Mouse (Mus musculus) fat pad, adult 2 months (tissue): ENCODE results near the gene Zfp39.

ENCODE experiments used
- DNase-seq: peaks from one replicate; pipeline ENCODE4 v3.0.0-alpha.2; 2011; ENCODE audit warnings: low read depth, low spot score; ENCODE audit errors: extremely low read depth

Zfp39 gene

DNA sequence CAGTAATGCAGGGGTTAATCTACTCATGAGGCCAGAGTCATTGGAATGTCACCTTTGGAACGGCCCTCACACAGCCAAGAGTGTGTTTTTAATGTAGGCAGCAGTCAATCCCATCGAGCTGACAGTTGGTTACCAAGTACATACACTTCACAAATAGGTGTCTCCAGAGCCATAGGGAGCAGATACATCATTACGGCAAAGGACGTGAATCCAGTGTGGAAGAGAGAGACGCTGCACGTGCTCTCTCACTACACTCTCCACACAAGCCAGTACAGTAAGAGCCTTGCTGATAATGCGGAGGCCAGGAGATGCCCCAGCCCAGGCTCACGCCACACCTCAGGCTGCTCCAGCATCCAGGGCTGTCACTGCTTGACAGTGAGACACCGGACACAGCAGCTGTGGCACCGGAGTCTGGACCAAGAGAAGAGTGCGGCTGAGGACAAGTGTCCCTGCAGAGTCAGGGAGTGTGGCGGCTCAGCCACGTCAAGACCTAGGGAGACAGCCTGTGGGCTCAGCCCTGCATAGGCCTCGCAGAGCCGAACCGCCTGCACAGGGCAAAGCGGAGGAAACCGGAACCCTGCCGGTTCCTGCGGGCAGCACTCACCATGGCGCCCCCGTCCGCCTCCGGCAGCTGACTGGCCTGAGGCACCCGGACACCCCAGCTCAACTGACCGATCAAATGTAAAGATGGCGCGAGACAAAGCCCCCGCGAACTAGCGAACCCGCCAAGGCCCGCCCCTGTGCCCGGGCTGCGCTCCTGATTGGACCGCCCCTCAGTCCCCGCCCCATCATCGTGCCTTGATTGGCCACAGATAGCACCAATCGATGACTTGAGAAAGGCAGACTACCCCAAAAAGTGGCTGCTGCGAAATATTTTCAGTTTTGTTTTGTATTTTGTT is at the start of gene Zfp39:
Zfp39 (minus strand) TSS at position 715 of the 899 bp plus-strand sequence.
- no peak for DNase-seq

- no peak for DNase-seq
These were observed 49.5 kb upstream of the Zfp39 start for GRCm38 (mm10) chr11:58953351-58954169.

DNA sequence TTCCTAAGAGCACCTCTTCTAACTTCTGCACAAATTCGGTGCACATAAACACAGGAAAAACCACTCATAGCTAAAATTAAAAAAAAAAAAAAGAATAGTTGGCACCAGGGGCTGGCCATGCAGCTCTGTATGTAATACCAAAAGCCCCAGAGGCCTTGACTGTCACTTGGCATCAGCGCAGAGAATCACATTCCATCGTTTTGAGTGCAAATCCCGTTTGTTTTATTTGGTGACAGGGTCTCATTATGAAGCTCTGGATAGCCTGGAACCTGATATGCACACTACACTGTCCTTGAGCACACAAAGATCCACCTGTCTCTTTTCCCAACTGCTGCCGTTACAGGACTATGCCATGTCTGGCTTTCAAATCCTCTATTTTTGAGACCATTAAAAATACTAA is 47.2 kb upstream of the Zfp39 start:
- no peak for DNase-seq

- DNase-seq: no peak
These were observed 45.7 kb upstream of the Zfp39 start for GRCm38 (mm10) chr11:58949480-58950431.

DNA sequence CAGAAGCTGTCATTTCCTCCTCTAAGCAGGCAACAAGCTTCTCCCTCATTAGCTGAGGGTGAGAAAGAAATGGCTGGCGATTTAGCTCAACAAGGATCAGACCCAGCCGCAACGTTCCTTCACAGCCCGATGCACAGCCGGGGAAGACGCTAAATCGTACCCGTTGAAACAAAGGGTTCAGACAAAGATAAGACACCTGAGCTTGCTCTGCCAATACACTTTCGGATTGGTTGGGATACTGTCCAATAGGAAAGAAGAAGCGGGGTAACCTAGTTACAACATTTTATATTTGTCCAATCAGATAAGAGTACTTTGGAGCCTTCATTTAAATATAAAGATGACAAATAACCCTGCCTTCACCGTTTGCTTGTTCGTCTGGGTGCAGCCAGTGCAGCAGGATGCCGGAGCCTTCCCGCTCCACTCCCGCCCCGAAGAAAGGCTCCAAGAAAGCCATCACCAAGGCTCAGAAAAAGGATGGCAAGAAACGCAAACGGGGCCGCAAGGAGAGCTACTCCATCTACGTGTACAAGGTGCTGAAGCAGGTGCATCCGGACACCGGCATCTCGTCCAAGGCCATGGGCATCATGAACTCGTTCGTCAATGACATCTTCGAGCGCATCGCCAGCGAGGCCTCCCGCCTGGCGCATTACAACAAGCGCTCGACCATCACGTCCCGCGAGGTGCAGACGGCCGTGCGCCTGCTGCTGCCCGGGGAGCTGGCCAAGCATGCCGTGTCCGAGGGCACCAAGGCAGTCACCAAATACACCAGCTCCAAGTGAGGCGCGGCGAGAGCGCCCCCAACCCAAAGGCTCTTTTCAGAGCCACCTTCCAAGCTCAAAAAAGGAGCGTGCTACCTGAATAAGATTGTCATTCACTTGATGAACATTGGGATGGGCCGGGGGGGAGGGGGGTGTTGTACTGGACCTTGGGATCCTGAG is 44.8 kb upstream of the Zfp39 start, which contains the start of gene Hist3h2ba:
Hist3h2ba (plus strand) TSS at position 379 of the 938 bp plus-strand sequence.
- DNase-seq: no peak

GRCm38 (mm10) chr11:58947798-58948528 is 43.9 kb upstream of the Zfp39 start:
- no peak for DNase-seq

DNA sequence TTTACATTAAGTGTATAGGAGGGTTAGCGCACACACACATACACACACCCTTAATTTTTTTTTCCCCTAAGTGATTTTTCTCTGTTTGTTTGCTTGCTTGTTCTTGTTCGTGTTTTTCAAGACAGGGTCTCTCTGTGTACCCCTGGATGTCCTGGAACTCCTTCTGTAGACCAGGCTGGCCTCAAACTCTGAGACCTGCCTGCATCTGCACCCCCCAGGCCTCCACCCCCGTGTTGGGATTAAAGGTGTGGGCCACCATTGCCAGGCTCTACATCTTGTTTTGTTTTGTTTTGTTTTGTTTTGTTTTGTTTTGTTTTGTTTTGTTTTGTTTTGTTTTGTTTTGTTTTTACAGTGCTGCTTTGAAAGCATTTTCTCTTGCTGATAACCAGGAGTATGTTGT is 43.3 kb upstream of the Zfp39 start:
- DNase-seq: no peak

DNA sequence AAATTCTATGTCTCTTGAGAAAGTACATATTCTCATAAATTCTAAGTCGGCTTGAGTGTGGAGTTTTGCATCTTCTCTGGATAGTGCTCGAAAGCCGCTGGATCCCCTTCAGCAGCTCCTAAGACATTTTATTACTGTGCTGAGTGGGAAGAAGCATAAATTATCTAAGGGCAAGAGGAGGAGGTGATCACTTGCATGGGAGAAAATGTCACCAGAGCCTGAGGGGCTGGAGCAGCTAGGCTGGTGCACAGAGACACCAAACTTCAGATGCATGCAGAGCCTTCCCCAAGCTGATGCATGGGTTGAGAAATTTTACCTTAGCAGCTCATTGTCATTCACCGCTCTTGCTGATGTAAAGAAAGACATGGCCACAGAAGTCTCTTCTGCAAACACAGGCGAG is 40.1 kb upstream of the Zfp39 start:
- no peak for DNase-seq

GRCm38 (mm10) chr11:58939088-58939439 is 35.0 kb upstream of the Zfp39 start:
- no peak for DNase-seq

- DNase-seq: no peak
These were observed 34.5 kb upstream of the Zfp39 start, which contains the start of gene Rnf187 for GRCm38 (mm10) chr11:58938322-58939087. Rnf187 (minus strand) TSS chr11:58938916.

- no peak for DNase-seq
These were observed 33.9 kb upstream of the Zfp39 start for GRCm38 (mm10) chr11:58937909-58938308.

DNA sequence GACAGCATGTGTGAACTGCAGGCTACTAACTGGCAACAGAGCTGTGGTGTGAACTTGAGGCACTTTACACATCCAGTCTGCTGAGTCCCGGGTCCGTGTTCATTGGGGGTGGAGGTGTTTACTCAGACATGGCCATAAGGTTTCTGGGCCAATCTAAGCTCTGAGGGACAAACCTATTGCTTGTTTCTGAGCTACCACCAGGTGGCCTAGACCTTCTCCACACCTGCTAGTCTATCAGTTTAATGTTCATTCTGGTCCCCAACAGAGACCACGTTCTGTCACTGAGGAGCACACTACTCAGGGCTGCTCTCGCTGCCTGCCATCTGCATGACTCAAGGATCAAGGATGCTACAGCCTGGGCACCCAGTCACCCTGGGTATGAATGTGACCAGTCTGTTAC is 27.6 kb upstream of the Zfp39 start:
- DNase-seq: no peak

DNA sequence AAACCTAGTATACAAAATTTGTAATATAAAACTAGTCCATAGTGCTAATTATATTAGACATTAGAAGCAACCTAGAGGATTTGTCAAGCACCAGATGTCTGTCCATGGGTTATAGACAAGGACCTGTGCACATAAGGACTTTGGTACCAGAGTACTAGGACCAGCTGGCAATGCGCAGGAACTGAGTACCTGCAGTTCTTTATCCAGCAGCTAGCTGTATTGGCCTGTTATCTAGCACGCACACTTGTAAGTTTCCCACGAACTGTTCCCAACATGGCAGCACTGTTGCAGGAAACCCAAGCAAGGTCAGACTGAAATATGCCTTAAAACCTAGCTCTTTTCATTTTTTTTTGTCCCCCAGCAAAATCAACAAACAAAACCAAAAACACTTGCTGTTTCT is 26.2 kb upstream of the Zfp39 start:
- DNase-seq: no peak

GRCm38 (mm10) chr11:58929641-58930040 is 25.6 kb upstream of the Zfp39 start:
- DNase-seq: no peak

- no peak for DNase-seq
These were observed 25.0 kb upstream of the Zfp39 start for GRCm38 (mm10) chr11:58929055-58929454.

DNA sequence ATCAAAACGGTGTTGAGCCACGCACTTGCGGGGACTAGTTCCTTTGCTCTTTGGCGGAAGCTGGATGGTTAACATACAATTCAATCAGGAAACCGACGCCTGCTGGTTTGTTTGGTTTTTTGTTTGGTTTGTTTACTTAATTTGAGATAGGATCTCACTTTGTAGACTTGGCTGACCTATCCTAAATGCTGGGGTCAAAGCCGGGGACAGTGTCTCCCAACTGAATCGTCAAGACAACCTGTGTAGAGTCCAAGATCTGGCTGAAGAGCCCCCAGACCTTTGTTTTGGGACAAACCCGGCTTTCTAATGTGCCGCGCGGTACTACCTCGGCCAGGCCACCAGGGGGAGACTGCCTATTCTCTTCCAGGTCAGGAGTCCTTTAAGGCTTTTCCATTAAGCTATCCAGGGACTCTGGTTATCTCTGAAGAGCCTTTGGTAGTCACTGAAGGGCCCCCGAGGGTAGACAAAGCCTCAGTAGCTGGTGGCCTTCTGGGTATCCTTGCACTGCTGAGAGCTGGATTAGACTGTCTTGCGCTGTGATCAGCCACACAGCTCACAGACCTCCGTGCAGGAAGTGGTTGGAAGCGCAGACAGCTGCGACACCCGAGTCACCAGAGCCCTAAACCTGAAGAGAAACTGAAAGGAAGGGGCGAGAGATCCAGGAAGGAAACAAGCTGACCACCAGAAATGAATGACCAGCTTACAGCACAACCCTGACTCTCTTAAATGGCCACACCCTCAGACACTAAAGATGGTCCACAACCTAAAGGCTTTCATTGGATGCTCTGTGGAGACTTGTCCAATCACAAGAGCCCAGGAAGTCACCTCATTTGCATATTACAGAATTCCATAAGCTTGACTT is 24.0 kb upstream of the Zfp39 start:
- no peak for DNase-seq

DNA sequence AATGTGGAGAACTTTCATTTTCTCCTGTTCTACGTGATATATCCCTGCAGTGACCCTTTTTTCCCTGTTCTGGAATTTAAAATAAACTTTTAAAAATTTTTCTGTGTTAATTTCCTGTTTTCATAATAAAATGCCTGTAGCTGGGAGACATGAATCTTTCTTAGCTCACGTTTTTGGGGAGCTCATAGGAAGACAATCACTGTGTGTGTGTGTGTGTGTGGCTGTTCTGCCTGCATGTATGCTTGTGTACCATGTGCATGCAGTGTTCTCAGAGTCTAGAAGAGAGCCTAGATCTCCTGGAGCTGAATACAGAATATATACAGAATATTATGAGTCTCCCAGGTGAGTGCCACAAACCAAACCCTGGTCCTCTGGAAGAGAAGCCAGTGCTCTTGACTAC is 23.0 kb upstream of the Zfp39 start:
- DNase-seq: no peak
